Mouse (Mus musculus): ENCODE measurements at regions not wholly inside any gene's neighbourhood (a gene's known extent, or its start where the extent isn't known, plus 50 kb on each side); places are given as distances from the start of the nearest gene placed in this dataset.
"Not testable (repeated sequence)": the region's sequence is repeated elsewhere in the genome, so short reads cannot be mapped to it uniquely, and the experiment has no call there.

GRCm38 (mm10) chr1:98665584-98665983 is 244.7 kb downstream of the Slco6d1 start:
- no peak overlapping the region for H3K4me3 ChIP-seq (ENCODE audit: low read depth, low read length)
- H3K4me1 ChIP-seq (ENCODE audit: insufficient read depth), result no peaks in the 10 kb centered on the region
- no peak for TF ChIP-seq CTCF (IDR thresholded peaks at IDR 0.05; ENCODE audit: low read depth)
- no peak overlapping the region for H3K4me2 ChIP-seq
- no peak for ATAC-seq (ENCODE audit: insufficient read depth)
- H3K9ac ChIP-seq, result no peak overlapping the region
- no peak overlapping the region for H3K27ac ChIP-seq (ENCODE audit: low read depth)
- H3K9me3 ChIP-seq (ENCODE audit: low read depth, low read length), result no peaks in the 10 kb centered on the region
- 68% methylated on average over 2 of the region's 2 CpGs for WGBS
- H3K36me3 ChIP-seq (ENCODE audit: insufficient read depth), result no peaks in the 10 kb centered on the region
- H3K27me3 ChIP-seq (ENCODE audit: insufficient read depth, low read length), result no peaks in the 10 kb centered on the region
- DNase-seq, result no peak

- WGBS, result 69% methylated on average over 2 of the region's 2 CpGs
- not testable (repeated sequence) for H3K9me3 ChIP-seq (ENCODE audit: low read depth, low read length); H3K27ac ChIP-seq (ENCODE audit: low read depth); H3K4me1 ChIP-seq (ENCODE audit: insufficient read depth); H3K36me3 ChIP-seq (ENCODE audit: insufficient read depth); H3K9ac ChIP-seq; DNase-seq; H3K27me3 ChIP-seq (ENCODE audit: insufficient read depth, low read length); ATAC-seq (ENCODE audit: insufficient read depth); H3K4me3 ChIP-seq (ENCODE audit: low read depth, low read length); H3K4me2 ChIP-seq
These were observed 246.5 kb downstream of the Slco6d1 start for GRCm38 (mm10) chr1:98667426-98667825.

GRCm38 (mm10) chr1:98667887-98668286 is 247.0 kb downstream of the Slco6d1 start:
- DNase-seq, result no peak
- no peak for ATAC-seq (ENCODE audit: insufficient read depth)
- Histone ChIP-seq H3K4me1 (ENCODE audit: insufficient read depth) (no peaks in the 10 kb centered on the region), H3K27me3 (ENCODE audit: insufficient read depth, low read length) (no peaks in the 10 kb centered on the region), H3K4me3 (ENCODE audit: low read depth, low read length) (no peak overlapping the region), H3K36me3 (ENCODE audit: insufficient read depth) (no peaks in the 10 kb centered on the region), H3K9ac (no peak overlapping the region), H3K9me3 (ENCODE audit: low read depth, low read length) (no peaks in the 10 kb centered on the region), H3K27ac (ENCODE audit: low read depth) (no peak overlapping the region), H3K4me2 (no peak overlapping the region)
- 83% methylated on average over 1 of the region's 1 CpGs for WGBS
- no peak for TF ChIP-seq CTCF (IDR thresholded peaks at IDR 0.05; ENCODE audit: low read depth)

GRCm38 (mm10) chr1:98668595-98668994 is 247.7 kb downstream of the Slco6d1 start:
- 55% methylated on average over 2 of the region's 2 CpGs for WGBS
- no peaks in the 10 kb centered on the region for H3K4me1 ChIP-seq (ENCODE audit: insufficient read depth)
- no peaks in the 10 kb centered on the region for H3K36me3 ChIP-seq (ENCODE audit: insufficient read depth)
- no peak for TF ChIP-seq CTCF (IDR thresholded peaks at IDR 0.05; ENCODE audit: low read depth)
- H3K27ac ChIP-seq (ENCODE audit: low read depth), result no peak overlapping the region
- no peak overlapping the region for H3K4me3 ChIP-seq (ENCODE audit: low read depth, low read length)
- no peaks in the 10 kb centered on the region for H3K27me3 ChIP-seq (ENCODE audit: insufficient read depth, low read length)
- H3K9ac ChIP-seq, result no peak overlapping the region
- no peak overlapping the region for H3K4me2 ChIP-seq
- no peaks in the 10 kb centered on the region for H3K9me3 ChIP-seq (ENCODE audit: low read depth, low read length)
- DNase-seq, result no peak
- ATAC-seq (ENCODE audit: insufficient read depth), result no peak

- ATAC-seq (ENCODE audit: insufficient read depth) (no peak), DNase-seq (no peak)
- Histone ChIP-seq H3K4me3 (ENCODE audit: low read depth, low read length) (no peak overlapping the region), H3K9ac (no peak overlapping the region), H3K36me3 (ENCODE audit: insufficient read depth) (no peaks in the 10 kb centered on the region), H3K27ac (ENCODE audit: low read depth) (no peak overlapping the region), H3K9me3 (ENCODE audit: low read depth, low read length) (no peaks in the 10 kb centered on the region), H3K27me3 (ENCODE audit: insufficient read depth, low read length) (no peaks in the 10 kb centered on the region), H3K4me1 (ENCODE audit: insufficient read depth) (no peaks in the 10 kb centered on the region), H3K4me2 (no peak overlapping the region)
- no peak for TF ChIP-seq CTCF (IDR thresholded peaks at IDR 0.05; ENCODE audit: low read depth)
- WGBS, result 82% methylated on average over 3 of the region's 3 CpGs
These were observed 257.8 kb downstream of the Slco6d1 start for GRCm38 (mm10) chr1:98678686-98679085.

GRCm38 (mm10) chr1:98713809-98714208 is 292.9 kb downstream of the Slco6d1 start:
- Histone ChIP-seq H3K4me1 (ENCODE audit: insufficient read depth) (no peaks in the 10 kb centered on the region), H3K36me3 (ENCODE audit: insufficient read depth) (no peaks in the 10 kb centered on the region), H3K4me2 (no peak overlapping the region), H3K9me3 (ENCODE audit: low read depth, low read length) (no peaks in the 10 kb centered on the region), H3K27me3 (ENCODE audit: insufficient read depth, low read length) (no peaks in the 10 kb centered on the region), H3K9ac (no peak overlapping the region), H3K4me3 (ENCODE audit: low read depth, low read length) (no peak overlapping the region), H3K27ac (ENCODE audit: low read depth) (no peak overlapping the region)
- DNase-seq (no peak), ATAC-seq (ENCODE audit: insufficient read depth) (no peak)
- no peak for TF ChIP-seq CTCF (IDR thresholded peaks at IDR 0.05; ENCODE audit: low read depth)
- 84% methylated on average over 2 of the region's 2 CpGs for WGBS

- Histone ChIP-seq H3K27me3 (ENCODE audit: insufficient read depth, low read length) (no peaks in the 10 kb centered on the region), H3K27ac (ENCODE audit: low read depth) (no peak overlapping the region), H3K4me3 (ENCODE audit: low read depth, low read length) (no peak overlapping the region), H3K36me3 (ENCODE audit: insufficient read depth) (no peaks in the 10 kb centered on the region), H3K4me1 (ENCODE audit: insufficient read depth) (no peaks in the 10 kb centered on the region), H3K9ac (no peak overlapping the region), H3K9me3 (ENCODE audit: low read depth, low read length) (no peaks in the 10 kb centered on the region), H3K4me2 (no peak overlapping the region)
- DNase-seq (no peak), ATAC-seq (ENCODE audit: insufficient read depth) (no peak)
- TF ChIP-seq CTCF (IDR thresholded peaks at IDR 0.05; ENCODE audit: low read depth), result no peak
- WGBS, result 83% methylated on average over 1 of the region's 1 CpGs
These were observed 293.4 kb downstream of the Slco6d1 start for GRCm38 (mm10) chr1:98714307-98714706.

GRCm38 (mm10) chr1:98720595-98720994 is 299.7 kb downstream of the Slco6d1 start:
- Histone ChIP-seq H3K27me3 (ENCODE audit: insufficient read depth, low read length) (no peaks in the 10 kb centered on the region), H3K4me2 (no peak overlapping the region), H3K4me3 (ENCODE audit: low read depth, low read length) (no peak overlapping the region), H3K27ac (ENCODE audit: low read depth) (no peak overlapping the region), H3K36me3 (ENCODE audit: insufficient read depth) (no peaks in the 10 kb centered on the region), H3K4me1 (ENCODE audit: insufficient read depth) (no peaks in the 10 kb centered on the region), H3K9me3 (ENCODE audit: low read depth, low read length) (no peaks in the 10 kb centered on the region), H3K9ac (no peak overlapping the region)
- DNase-seq (no peak), ATAC-seq (ENCODE audit: insufficient read depth) (no peak)
- 84% methylated on average over 1 of the region's 1 CpGs for WGBS
- TF ChIP-seq CTCF (IDR thresholded peaks at IDR 0.05; ENCODE audit: low read depth), result no peak
